7 mouse cellular contexts compared by ENCODE assay signal in the genomic region with DNA sequence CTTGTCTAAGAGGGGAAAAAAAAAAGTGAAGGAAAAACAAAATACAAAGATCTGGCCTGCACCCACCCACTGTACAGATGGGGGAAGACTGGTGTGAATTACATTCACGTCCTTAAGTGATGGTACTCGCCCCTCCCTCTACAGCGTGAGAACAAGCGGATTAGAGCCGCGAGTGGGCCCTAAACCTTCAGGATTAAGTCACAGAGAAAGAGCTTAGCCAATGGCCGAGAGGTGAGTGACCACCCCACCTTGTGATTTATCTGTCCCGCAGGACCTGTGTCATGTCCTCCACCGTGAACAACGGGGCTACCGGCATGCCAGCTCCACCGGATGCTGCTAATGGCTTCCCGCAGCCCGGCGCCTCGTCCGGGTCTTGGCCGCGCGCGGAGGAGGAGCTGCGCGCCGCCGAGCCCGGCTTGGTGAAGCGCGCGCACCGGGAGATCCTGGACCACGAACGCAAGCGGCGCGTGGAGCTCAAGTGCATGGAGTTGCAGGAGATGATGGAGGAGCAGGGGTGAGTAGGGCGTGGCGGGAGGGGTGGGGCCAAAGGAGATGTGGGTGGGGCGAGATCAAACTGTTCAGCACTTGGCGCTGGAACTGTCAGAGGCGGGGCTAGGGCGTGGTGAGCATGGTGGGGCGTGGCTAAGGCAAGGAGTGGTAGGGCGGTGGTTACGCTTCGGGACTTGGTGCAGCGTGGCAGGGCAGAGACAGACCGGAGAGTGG. TPM values are rescaled to one million over a fixed set of nuclear protein-coding genes. Genes with fewer than 3 reads are reported as not detected.
DNase-seq lines count a peak whose midpoint lies in the region; ATAC-seq lines count a peak whose summit lies in the region.

No protein-coding gene starts in this region.

- H3K27me3 ChIP-seq in intestine, embryonic 15.5 days (replicated peaks) = no peaks in the 10 kb centered on the region

- peak; percentile 97 for ATAC-seq in intestine, embryonic 15.5 days

- H3K36me3 ChIP-seq in intestine, embryonic 15.5 days = no peaks in the 10 kb centered on the region

- peaks cover 10% of the 10 kb centered on the region for H3K4me1 ChIP-seq in intestine, embryonic 15.5 days (replicated peaks)

- WGBS in intestine, embryonic 15.5 days = 2% methylated on average over 47 of the region's 47 CpGs

- no peak overlapping the region for H3K27ac ChIP-seq in intestine, embryonic 15.5 days

- no peaks in the 10 kb centered on the region for H3K9me3 ChIP-seq in intestine, embryonic 15.5 days

- intact Hi-C loops in left cerebral cortex, postnatal 25 days (cut with DNase I) = loop anchor here (1.0 kb wide), 1 partner anchor 28 kb away; no protein-coding TSS in a partner anchor

- 0 out of 2 replicates have a peak overlapping the region, but pooled peaks have one; percentile 17 for H3K9ac ChIP-seq in intestine, embryonic 15.5 days

- peak; percentile 78 for DNase-seq in adrenal gland, adult 8-10 months
- peak; percentile 73 to 86 for DNase-seq in cerebellum, postnatal 25 days
- DNase-seq in frontal cortex, postnatal 36 days (ENCODE audit: low spot score in 2 of 2) = peak; percentile 69 to 70
- DNase-seq in left cerebral cortex, postnatal 25 days (ENCODE audit: low spot score in 2 of 2) = peak; percentile 71 to 77
- DNase-seq in mesoderm, embryonic 11.5 days (ENCODE audit: low read depth, low spot score) = peak; percentile 90
- peak; percentile 57 to 71 for DNase-seq in right cerebral cortex, postnatal 36 days (ENCODE audit: low spot score in 2 of 2)

- H3K4me3 ChIP-seq in intestine, embryonic 15.5 days (replicated peaks) = peak overlapping the region; percentile 45

- peak overlapping the region; percentile 97 for H3K4me2 ChIP-seq in intestine, embryonic 15.5 days (replicated peaks)

RNA-seq across cellular contexts. Expression of a gene that starts 28.2 kb away (rescaled TPM):
- total RNA-seq in adrenal gland, adult 8-10 months (2022) = 1 to 10 TPM; 2.4 to 8.4 (median 5.9) TPM
- 2.7 and 3.7 TPM in 2 replicates for polyA plus RNA-seq in intestine, embryonic 15.5 days (2015; fragmentation: Nextera tagmentation; extraction: Ambion mirVana)
- total RNA-seq in left cerebral cortex, postnatal 25 days (2021) = 10 to 100 TPM; 85.4 to 98.1 TPM

RNA-seq across cellular contexts. Expression of a gene that starts 52.8 kb away (rescaled TPM):
- total RNA-seq in adrenal gland, adult 8-10 months (2022) = 100 to 1,000 TPM; 113 to 288 (median 256) TPM
- polyA plus RNA-seq in intestine, embryonic 15.5 days (2015; fragmentation: Nextera tagmentation; extraction: Ambion mirVana) = 113 and 116 TPM in 2 replicates
- 10 to 100 TPM; 16.9 to 19.7 TPM for total RNA-seq in left cerebral cortex, postnatal 25 days (2021)

RNA-seq across cellular contexts. Expression of a gene that starts 56.6 kb away (rescaled TPM):
- 100 to 1,000 TPM; 310 to 438 (median 388) TPM for total RNA-seq in adrenal gland, adult 8-10 months (2022)
- polyA plus RNA-seq in intestine, embryonic 15.5 days (2015; fragmentation: Nextera tagmentation; extraction: Ambion mirVana) = 688 and 736 TPM in 2 replicates
- 100 to 1,000 TPM; 389 to 397 TPM for total RNA-seq in left cerebral cortex, postnatal 25 days (2021)

RNA-seq across cellular contexts. Expression of a gene that starts 56.7 kb away (rescaled TPM):
- total RNA-seq in adrenal gland, adult 8-10 months (2022) = under 1 TPM in 3 of 4 experiments, not detected in 1; 0.38 to 0.77 (median 0.73) TPM
- 0.24 and 0.30 TPM in 2 replicates for polyA plus RNA-seq in intestine, embryonic 15.5 days (2015; fragmentation: Nextera tagmentation; extraction: Ambion mirVana)
- not detected for total RNA-seq in left cerebral cortex, postnatal 25 days (2021)

Comparison
In these comparisons a context has a peak if more than half of its experiments do, and no peak if none do; other contexts are left out.
1. RNA of a gene that starts 28.2 kb away (total RNA-seq): 85.4 to 98.1 TPM in left cerebral cortex, postnatal 25 days; 2.4 to 8.4 TPM in adrenal gland, adult 8-10 months; every median in the first group is over 4 times any median in the second.
2. RNA of a gene that starts 52.8 kb away (total RNA-seq): 113 to 288 TPM in adrenal gland, adult 8-10 months; 16.9 to 19.7 TPM in left cerebral cortex, postnatal 25 days; every median in the first group is over 4 times any median in the second.
3. Peak in every context shown above with its lines, with median percentiles within 50 percentile points of each other: DNase-seq.